ENCODE assay signal across 22 mouse cellular contexts in the genomic region with DNA sequence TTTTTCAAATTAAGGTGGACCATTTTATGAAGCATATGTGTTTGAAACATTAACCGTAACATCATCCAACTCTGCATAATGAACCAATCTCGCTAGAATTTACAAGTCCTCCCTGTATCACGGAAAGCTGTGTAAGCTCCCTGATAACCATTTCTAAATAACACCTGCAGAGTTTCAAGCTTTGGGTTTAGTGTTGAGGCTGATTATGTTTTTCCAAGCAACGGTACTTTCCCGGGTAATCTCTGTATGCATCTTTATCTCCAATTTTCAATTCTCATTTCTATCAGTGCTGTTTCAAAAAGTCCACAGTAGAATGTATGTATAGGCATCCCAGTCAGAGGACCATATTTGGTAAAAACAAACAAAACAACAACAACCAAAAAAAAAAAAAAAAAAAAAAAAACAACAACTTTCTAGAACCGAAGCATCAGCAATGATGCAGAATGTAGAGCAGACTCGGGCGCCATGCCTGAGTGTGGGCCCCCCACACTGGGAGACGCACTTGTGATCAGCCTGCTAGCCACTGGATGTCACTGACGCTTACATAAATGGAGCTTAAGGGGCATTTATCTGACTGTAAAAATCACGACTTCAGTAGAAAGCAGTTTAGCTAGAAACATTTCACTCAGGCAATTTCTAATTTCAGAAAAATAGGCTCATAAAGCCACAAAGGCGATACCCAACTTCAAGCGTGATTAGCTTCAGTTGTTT.
DNase-seq lines count a peak whose midpoint lies in the region; ATAC-seq lines count a peak whose summit lies in the region.
"Had no signal": no experiment of that assay in that cellular context is flagged by ENCODE, and none has a peak within 500 bp of the region (broad histone marks: within the 10 kb centered on the region; RNA-seq: fewer than 3 reads in every experiment).

No protein-coding gene starts in this region.

- DNase-seq in left cerebral cortex, postnatal 14 days (ENCODE audit: low spot score in 2 of 2): peak; percentile 7 to 24
- DNase-seq in left cerebral cortex, adult 9 months (ENCODE audit: low spot score in 2 of 2): no peak
- peak; percentile 36 to 46 for DNase-seq in right cerebral cortex, postnatal 10 days (ENCODE audit: low spot score in 2 of 2)
- no peak for DNase-seq in right cerebral cortex, postnatal 36 days (ENCODE audit: low spot score in 2 of 2)
- DNase-seq in brain, adult 2 months (ENCODE audit: low read depth, low spot score): peak; percentile 14
- peak; percentile 45 for DNase-seq in retina, postnatal 1 day
- DNase-seq: adrenal gland, adult 8-10 months; B cell, adult 2 months; cerebellum, adult 11 months; cerebellum, adult 9-11 months; embryo, embryonic 11 days; gastrocnemius, postnatal 10 days; heart, postnatal 36 days; kidney, adult 9 months; kidney, postnatal 10 days; left cerebral cortex, postnatal 4 days; liver, postnatal 0 days; spleen, adult 18-20 months; thymus, postnatal 14 days had no signal

- intact Hi-C loops in left cerebral cortex, postnatal 14 days (cut with DNase I): no loop called here

- ATAC-seq in erythroblast, adult 5-6 weeks (replicated peaks; ENCODE audit: low FRiP score, poor library complexity, severe bottlenecking): no peak
- ATAC-seq: intestine, postnatal 0 days; liver, embryonic 12.5 days; liver, postnatal 0 days had no signal

Comparison
In these comparisons a context has a peak if more than half of its experiments do, and no peak if none do; other contexts are left out.
1. DNase-seq: peak in left cerebral cortex, postnatal 14 days (2 of 2), right cerebral cortex, postnatal 10 days (2 of 2), brain, adult 2 months (single experiment) and retina, postnatal 1 day (single experiment); none in left cerebral cortex, adult 9 months (0 of 2) and right cerebral cortex, postnatal 36 days (0 of 2).